Mouse (Mus musculus): ENCODE measurements around the gene Gsdmc3. TPM values are rescaled to one million over a fixed set of nuclear protein-coding genes. Genes with fewer than 3 reads are reported as not detected.
"Not testable (repeated sequence)": the region's sequence is repeated elsewhere in the genome, so short reads cannot be mapped to it uniquely, and the experiment has no call there.

The Gsdmc3 gene
- 0.08 TPM for polyA plus RNA-seq (2021)

DNA sequence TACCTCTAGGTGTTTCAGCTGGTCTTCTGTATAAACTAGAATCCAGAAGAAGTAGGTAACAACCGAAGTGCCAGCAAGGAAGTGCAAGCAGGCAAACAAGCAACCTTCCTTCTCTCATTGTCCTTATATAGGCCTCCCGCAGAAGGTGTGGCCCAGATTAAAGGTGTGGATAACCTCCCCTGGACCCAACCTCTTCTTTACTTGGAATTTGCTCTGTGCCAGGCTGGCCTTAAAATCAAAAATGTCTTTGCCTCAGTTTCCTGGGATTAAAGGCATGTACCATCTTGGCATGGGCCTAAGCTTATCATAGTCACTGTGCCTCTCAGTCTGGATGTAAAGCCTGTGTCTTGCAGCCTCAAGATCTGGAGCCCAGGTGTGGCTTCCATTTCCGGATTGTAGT is at the start of gene Gsdmc3:
Gene Gsdmc3, minus strand, starts transcription at position 101 of the 400 bp plus-strand sequence.
- ATAC-seq; in situ Hi-C loops (cut with MboI; ENCODE audit: low pct_unique_long_range_greater_than_20kb); DNase-seq (ENCODE audit: low read depth, low spot score); CTCF ChIA-PET; POLR2A ChIA-PET; H3K27me3 ChIP-seq: not testable (repeated sequence)

DNA sequence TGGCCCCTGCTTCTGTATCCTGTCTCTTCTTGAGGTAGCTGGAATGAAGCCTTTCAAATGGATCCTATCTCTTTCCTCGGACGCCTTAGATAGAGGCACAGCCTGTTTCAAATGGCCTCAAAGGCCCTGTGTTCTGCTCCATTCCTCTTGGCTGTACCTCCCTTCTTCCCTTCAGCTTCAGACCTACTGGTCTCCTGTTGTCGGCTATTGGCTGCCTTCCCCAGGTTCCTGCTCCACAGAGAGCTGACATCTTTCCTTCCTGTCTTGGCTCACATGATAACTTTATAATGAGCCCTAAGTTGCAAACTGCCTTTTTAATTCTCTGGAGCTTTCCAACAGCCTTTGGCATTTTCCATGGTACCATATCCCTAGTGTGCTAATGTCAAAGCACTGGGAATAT is 47.8 kb upstream of the Gsdmc3 start:
- in situ Hi-C loops (cut with MboI; ENCODE audit: low pct_unique_long_range_greater_than_20kb) = no loop called here
- POLR2A ChIA-PET = no interaction called here
- CTCF ChIA-PET = no interaction called here
- TF ChIP-seq CTCF (IDR thresholded peaks at IDR 0.05) = no peak
- DNase-seq (ENCODE audit: low read depth, low spot score) = no peak
- no peaks in the 10 kb centered on the region for H3K27me3 ChIP-seq
- ATAC-seq = no peak

DNA sequence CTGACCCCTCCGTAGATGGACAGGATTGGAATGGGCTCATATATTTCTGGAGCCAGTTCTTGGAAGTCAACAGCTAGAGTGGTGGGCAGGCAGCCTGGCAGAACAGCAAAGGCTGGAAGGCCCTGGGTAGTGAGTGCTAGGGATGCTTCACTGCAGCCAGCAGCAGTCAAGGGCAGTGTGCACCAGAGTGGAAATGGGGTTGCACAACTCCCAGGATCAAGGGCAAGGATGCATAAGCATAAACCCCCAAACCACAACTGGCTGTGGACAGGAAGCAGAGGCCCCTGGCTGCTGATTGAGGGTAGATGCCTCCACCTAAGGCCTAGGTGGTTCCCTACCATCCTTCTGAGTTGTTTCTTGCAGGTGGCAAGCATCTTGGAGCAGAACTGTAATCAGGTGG is 46.1 kb upstream of the Gsdmc3 start:
- POLR2A ChIA-PET = no interaction called here
- DNase-seq (ENCODE audit: low read depth, low spot score) = peak; percentile 17

DNA sequence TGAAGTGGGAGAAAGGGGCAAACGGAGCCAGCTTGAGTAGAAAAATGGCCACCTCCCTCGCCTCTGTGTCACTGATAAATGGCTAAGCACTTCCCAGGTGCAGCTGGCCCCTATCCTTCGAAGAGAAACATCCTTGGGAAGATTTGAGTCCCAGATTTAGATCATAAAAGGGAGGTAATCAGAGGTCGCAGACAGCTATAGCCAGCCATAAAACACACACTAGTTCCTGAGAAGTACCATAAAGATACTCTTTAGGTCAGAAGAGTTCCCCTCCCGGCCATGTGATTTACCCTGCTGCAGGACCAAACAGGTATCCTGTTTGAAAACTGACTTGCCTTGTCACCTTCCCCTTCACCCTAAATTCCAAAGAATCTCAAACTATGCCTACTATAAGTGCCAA is 43.3 kb upstream of the Gsdmc3 start:
- in situ Hi-C loops (cut with MboI; ENCODE audit: low pct_unique_long_range_greater_than_20kb); DNase-seq (ENCODE audit: low read depth, low spot score); CTCF ChIA-PET; POLR2A ChIA-PET; ATAC-seq; H3K27me3 ChIP-seq: not testable (repeated sequence)

More for the DNA sequence above, 46.1 kb upstream of the Gsdmc3 start:
- CTCF ChIA-PET = interaction anchor here (1.0 to 2.3 kb wide), 2 partner anchors 11 to 29 kb away, joined by 3 to 6 read pairs; no protein-coding TSS in a partner anchor
- in situ Hi-C loops (cut with MboI; ENCODE audit: low pct_unique_long_range_greater_than_20kb) = no loop called here
- peak; percentile 91 for ATAC-seq
- TF ChIP-seq CTCF (IDR thresholded peaks at IDR 0.05) = no peak
- no peaks in the 10 kb centered on the region for H3K27me3 ChIP-seq

DNA sequence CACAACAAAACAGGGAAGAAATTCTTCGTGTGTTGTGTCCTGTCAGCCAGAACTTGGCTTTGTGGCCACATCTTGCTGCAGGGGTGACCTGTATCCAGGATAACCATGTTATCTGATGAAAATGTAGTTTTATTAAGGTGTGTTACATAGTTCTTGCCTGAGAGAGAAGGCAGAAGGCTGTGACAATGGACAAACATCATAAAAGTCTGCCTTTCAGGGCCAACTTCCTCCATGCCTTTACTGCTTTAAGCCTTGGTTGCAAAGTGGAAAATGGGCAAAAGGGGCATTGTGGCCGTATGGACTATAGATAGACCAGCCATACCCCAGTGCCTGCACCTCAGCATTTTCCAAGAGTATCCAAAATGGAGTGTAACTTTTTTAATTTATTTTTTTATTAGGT is 41.4 kb upstream of the Gsdmc3 start:
- DNase-seq (ENCODE audit: low read depth, low spot score); H3K27me3 ChIP-seq; POLR2A ChIA-PET; ATAC-seq; CTCF ChIA-PET; in situ Hi-C loops (cut with MboI; ENCODE audit: low pct_unique_long_range_greater_than_20kb): not testable (repeated sequence)

DNA sequence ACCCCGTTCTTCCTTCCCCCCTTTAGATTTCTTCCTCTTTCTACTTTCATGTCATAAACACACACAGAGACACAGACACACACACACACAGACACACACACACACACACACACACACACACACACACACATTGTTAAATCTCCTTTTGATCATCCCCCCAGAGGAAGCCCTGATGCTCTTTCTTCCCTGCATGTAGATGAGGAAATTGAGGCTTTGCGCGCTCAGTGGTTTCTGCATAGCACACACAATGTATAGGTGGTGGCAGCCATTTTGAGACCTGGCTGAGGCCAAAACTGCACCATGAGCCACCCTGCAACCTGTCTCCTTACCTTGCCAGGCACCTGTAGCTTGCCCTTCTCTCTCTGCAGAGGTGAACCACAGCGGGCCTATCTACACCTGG is 38.2 kb upstream of the Gsdmc3 start:
- H3K27me3 ChIP-seq; POLR2A ChIA-PET; ATAC-seq; CTCF ChIA-PET; DNase-seq (ENCODE audit: low read depth, low spot score); in situ Hi-C loops (cut with MboI; ENCODE audit: low pct_unique_long_range_greater_than_20kb): not testable (repeated sequence)

DNA sequence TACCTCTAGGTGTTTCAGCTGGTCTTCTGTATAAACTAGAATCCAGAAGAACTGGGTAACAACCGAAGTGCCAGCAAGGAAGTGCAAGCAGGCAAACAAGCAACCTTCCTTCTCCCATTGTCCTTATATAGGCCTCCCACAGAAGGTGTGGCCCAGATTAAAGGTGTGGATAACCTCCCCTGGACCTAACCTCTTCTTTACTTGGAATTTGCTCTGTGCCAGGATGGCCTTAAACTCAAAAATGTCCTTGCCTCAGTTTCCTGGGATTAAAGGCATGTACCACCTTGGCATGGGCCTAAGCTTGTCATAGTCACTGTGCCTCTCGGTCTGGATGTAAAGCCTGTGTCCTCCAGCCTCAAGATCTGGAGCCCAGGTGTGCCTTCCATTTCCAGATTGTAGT is 33.8 kb upstream of the Gsdmc3 start, which contains the start of gene Gsdmc4:
Gene Gsdmc4, minus strand, starts transcription at position 101 of the 400 bp plus-strand sequence.
- in situ Hi-C loops (cut with MboI; ENCODE audit: low pct_unique_long_range_greater_than_20kb); DNase-seq (ENCODE audit: low read depth, low spot score); ATAC-seq; CTCF ChIA-PET; H3K27me3 ChIP-seq; POLR2A ChIA-PET: not testable (repeated sequence)

DNA sequence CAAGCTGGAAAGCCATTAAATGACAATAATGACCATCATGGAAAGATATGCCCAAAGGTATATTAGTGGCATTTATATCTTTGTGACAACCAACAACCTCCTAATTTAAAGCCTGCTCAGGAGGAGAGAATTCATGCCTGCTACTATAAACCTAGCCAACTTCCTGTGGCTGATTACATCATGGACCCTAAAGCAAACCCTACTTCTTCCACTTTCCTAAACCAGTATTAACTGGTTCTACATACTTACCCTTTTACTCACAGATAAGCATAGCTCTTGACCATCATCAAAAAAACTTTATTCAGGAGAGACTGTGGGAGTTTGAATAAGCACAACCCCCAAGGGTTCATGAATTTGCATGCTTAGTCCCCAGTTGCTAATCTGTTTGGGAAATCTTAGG is 31.5 kb upstream of the Gsdmc3 start:
- DNase-seq (ENCODE audit: low read depth, low spot score); CTCF ChIA-PET; ATAC-seq; H3K27me3 ChIP-seq; POLR2A ChIA-PET; in situ Hi-C loops (cut with MboI; ENCODE audit: low pct_unique_long_range_greater_than_20kb): not testable (repeated sequence)

DNA sequence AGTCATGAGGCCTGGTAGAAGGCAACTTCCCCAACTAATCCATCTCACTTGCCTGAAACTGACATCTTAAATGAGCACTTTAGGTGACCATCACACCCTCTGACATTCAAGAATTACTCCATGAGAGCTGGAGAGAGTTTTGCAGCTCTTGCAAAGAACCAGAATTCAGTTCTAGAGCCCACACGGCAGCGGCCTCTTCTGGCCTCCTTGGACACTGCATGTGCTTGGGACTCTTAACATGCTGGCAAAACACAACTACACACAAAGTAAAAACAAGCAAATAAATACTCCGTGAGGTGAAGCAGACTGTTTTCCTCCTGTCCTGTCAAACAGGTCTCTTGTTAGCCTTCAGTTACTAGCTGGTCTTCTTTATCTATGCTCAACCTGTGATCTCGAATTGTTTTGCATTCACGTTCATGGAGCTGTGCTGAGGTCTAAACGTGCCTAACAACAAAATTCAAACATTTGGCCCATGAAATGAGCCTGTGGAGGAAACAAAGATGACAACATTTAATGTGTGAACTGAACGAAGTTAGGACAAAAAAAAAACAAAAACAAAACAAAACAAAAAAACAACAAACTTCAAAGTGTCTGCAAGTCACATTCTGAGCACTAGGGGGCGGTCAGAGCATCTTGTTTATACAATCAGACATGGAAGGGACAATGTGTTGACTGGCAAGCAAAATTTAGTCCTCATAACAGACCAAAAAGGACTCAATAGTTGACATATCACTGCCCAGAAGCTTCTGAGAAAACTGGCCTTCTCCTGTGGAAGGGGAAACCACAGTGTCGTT is 17.4 kb upstream of the Gsdmc3 start:
- DNase-seq (ENCODE audit: low read depth, low spot score); ATAC-seq; H3K27me3 ChIP-seq; POLR2A ChIA-PET: not testable (repeated sequence)
- CTCF ChIA-PET = interaction anchor here (1.8 kb wide), 1 partner anchor 28 kb away, joined by 6 read pairs; no protein-coding TSS in a partner anchor
- in situ Hi-C loops (cut with MboI; ENCODE audit: low pct_unique_long_range_greater_than_20kb) = loop anchor here (10.0 kb wide), 1 partner anchor 219 kb away; no protein-coding TSS in a partner anchor
- peak; percentile 69 for TF ChIP-seq CTCF (IDR thresholded peaks at IDR 0.05)

DNA sequence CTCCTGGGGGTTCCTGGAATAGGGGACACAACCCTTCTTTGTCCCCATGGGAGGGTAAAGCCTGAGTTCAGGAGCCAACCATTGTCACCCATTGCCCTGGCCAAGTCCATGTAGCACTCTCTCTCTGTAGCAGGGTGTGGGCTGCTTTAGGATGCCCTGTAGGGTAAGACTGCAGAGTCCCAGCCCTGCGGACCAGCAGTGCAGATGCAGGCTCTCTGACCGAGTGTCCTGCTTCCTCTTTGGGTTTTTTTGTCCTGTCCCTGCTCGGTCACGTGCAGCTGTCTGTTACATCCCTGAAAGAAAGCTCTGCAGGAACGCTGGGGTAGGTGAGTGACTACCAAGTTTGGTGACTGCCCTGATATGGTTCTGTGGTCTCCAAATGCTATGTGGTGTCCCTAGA is 10.1 kb upstream of the Gsdmc3 start:
- ATAC-seq; in situ Hi-C loops (cut with MboI; ENCODE audit: low pct_unique_long_range_greater_than_20kb); POLR2A ChIA-PET; CTCF ChIA-PET; DNase-seq (ENCODE audit: low read depth, low spot score); H3K27me3 ChIP-seq: not testable (repeated sequence)

DNA sequence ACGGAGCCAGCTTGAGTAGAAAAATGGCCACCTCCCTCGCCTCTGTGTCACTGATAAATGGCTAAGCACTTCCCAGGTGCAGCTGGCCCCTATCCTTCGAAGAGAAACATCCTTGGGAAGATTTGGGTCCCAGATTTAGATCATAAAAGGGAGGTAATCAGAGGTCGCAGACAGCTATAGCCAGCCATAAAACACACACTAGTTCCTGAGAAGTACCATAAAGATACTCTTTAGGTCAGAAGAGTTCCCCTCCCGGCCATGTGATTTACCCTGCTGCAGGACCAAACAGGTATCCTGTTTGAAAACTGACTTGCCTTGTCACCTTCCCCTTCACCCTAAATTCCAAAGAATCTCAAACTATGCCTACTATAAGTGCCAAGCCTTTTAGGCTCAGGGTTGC is 9.6 kb upstream of the Gsdmc3 start:
- H3K27me3 ChIP-seq; CTCF ChIA-PET; DNase-seq (ENCODE audit: low read depth, low spot score); in situ Hi-C loops (cut with MboI; ENCODE audit: low pct_unique_long_range_greater_than_20kb); POLR2A ChIA-PET; ATAC-seq: not testable (repeated sequence)

DNA sequence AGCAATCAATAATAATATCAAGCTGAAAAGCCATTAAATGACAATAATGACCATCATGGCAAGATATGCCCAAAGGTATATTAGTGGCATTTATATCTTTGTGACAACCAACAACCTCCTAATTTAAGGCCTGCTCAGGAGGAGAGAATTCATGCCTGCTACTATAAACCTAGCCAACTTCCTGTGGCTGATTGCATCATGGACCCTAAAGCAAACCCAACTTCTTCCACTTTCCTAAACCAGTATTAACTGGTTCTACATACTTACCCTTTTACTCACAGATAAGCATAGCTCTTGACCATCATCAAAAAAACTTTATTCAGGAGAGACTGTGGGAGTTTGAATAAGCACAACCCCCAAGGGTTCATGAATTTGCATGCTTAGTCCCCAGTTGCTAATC is 2.2 kb downstream of the Gsdmc3 start:
- DNase-seq (ENCODE audit: low read depth, low spot score); H3K27me3 ChIP-seq; in situ Hi-C loops (cut with MboI; ENCODE audit: low pct_unique_long_range_greater_than_20kb); CTCF ChIA-PET; POLR2A ChIA-PET; ATAC-seq: not testable (repeated sequence)

Measured in Patski (cell line).